Mouse (Mus musculus): Measurements from ENCODE around the gene Scyl2. TPM values are rescaled to one million over a fixed set of nuclear protein-coding genes. Genes with fewer than 3 reads are reported as not detected.

Gene Scyl2
- polyA plus RNA-seq, 1 experiment = 58.2 TPM

DNA sequence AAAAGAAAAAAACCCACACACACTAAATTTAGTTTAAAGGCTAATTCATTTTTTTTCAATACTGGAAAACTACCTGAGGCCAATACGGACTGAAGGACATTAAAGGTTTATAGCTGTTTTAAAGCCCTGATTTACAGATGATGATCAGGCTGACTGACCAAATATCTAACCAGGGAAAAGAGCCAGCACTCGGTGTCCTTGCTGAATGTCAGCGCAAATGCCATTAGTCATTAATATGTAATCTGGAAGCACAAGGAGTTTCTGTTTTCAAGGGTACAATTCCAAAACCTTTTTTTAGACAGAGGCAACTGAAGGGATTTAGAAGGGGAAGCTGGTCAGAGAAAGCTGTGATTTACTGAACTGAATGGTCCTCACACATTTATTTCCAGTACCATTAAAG, 34.7 kb upstream of the Scyl2 start:
- no peaks in the 10 kb centered on the region for H3K27me3 ChIP-seq (ENCODE audit: control insufficient read depth, insufficient read depth, low read length, poor library complexity, severe bottlenecking)
- no peak overlapping the region for H3K27ac ChIP-seq (ENCODE audit: insufficient read depth, low read length)
- H3K9me3 ChIP-seq (replicated peaks; ENCODE audit: control insufficient read depth, insufficient read depth, low read length, poor library complexity, severe bottlenecking) = no peaks in the 10 kb centered on the region
- TF ChIP-seq CTCF (IDR thresholded peaks at IDR 0.05; ENCODE audit: low read depth, low read length) = no peak
- TF ChIP-seq EP300 (IDR thresholded peaks at IDR 0.05; ENCODE audit: insufficient read depth, low read depth, low read length) = no peak
- no peak for TF ChIP-seq POLR2A (IDR thresholded peaks at IDR 0.05; ENCODE audit: insufficient read depth, low read length)
- H3K36me3 ChIP-seq (ENCODE audit: control insufficient read depth, insufficient read depth, low read length, poor library complexity, severe bottlenecking) = peaks cover 12% of the 10 kb centered on the region
- no peaks in the 10 kb centered on the region for H3K4me1 ChIP-seq (ENCODE audit: control insufficient read depth, insufficient read depth, low read length)
- no peak overlapping the region for H3K4me3 ChIP-seq (ENCODE audit: low read depth, low read length)
- H3K9ac ChIP-seq (ENCODE audit: low read depth, poor library complexity, severe bottlenecking) = no peak overlapping the region

DNA sequence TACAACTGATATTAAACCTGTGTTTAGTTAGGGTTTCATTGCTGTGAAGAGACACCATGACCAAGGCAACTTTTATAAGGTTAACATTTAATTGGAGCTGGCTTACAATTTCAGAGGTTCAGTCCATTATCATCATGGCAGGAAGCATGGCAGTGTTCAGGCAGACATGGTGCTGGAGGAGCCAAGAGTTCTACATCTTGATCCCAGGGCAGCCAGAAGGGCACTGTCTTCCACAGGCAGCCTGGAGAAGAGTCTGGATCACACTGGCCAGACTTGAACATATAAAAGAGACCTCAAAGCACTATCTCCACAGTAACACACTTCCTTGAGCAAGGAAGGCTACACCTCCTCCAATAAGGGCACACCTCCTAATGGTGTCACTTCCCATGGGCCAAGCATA, 34.2 kb upstream of the Scyl2 start:
- Histone ChIP-seq H3K9me3 (replicated peaks; ENCODE audit: control insufficient read depth, insufficient read depth, low read length, poor library complexity, severe bottlenecking) (no peaks in the 10 kb centered on the region), H3K9ac (ENCODE audit: low read depth, poor library complexity, severe bottlenecking) (no peak overlapping the region), H3K27me3 (ENCODE audit: control insufficient read depth, insufficient read depth, low read length, poor library complexity, severe bottlenecking) (no peaks in the 10 kb centered on the region), H3K4me1 (ENCODE audit: control insufficient read depth, insufficient read depth, low read length) (no peaks in the 10 kb centered on the region), H3K4me3 (ENCODE audit: low read depth, low read length) (no peak overlapping the region), H3K36me3 (ENCODE audit: control insufficient read depth, insufficient read depth, low read length, poor library complexity, severe bottlenecking) (peaks cover 12% of the 10 kb centered on the region), H3K27ac (ENCODE audit: insufficient read depth, low read length) (no peak overlapping the region)
- TF ChIP-seq EP300 (IDR thresholded peaks at IDR 0.05; ENCODE audit: insufficient read depth, low read depth, low read length) (no peak), POLR2A (IDR thresholded peaks at IDR 0.05; ENCODE audit: insufficient read depth, low read length) (no peak), CTCF (IDR thresholded peaks at IDR 0.05; ENCODE audit: low read depth, low read length) (no peak)

GRCm38 (mm10) chr10:89714910-89715309, 28.8 kb upstream of the Scyl2 start:
- Histone ChIP-seq H3K27me3 (ENCODE audit: control insufficient read depth, insufficient read depth, low read length, poor library complexity, severe bottlenecking) (no peaks in the 10 kb centered on the region), H3K9ac (ENCODE audit: low read depth, poor library complexity, severe bottlenecking) (no peak overlapping the region), H3K4me3 (ENCODE audit: low read depth, low read length) (no peak overlapping the region), H3K27ac (ENCODE audit: insufficient read depth, low read length) (no peak overlapping the region), H3K4me1 (ENCODE audit: control insufficient read depth, insufficient read depth, low read length) (no peaks in the 10 kb centered on the region), H3K36me3 (ENCODE audit: control insufficient read depth, insufficient read depth, low read length, poor library complexity, severe bottlenecking) (peaks cover 24% of the 10 kb centered on the region), H3K9me3 (replicated peaks; ENCODE audit: control insufficient read depth, insufficient read depth, low read length, poor library complexity, severe bottlenecking) (no peaks in the 10 kb centered on the region)
- no peak for TF ChIP-seq EP300 (IDR thresholded peaks at IDR 0.05; ENCODE audit: insufficient read depth, low read depth, low read length)
- TF ChIP-seq CTCF (IDR thresholded peaks at IDR 0.05; ENCODE audit: low read depth, low read length) = no peak
- TF ChIP-seq POLR2A (IDR thresholded peaks at IDR 0.05; ENCODE audit: insufficient read depth, low read length) = no peak

DNA sequence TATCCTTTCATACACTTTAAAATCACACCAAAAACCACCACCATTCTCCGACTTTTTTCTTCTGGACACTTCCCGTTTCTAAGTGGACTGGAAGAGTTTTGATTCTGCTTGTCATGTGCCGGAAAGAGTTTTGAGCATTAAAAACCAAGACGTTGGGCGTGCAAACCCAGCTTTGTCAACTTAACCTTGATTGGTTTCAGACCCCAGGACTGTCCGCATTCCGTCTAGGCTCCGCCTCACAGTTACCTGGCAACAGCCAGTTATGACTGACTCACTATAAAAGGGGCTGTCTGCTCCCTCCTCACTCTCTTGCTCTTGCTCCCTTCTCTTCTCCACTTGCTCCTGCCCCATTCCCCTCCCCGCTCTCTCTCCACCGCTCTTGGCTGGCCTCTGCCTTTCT, 22.6 kb upstream of the Scyl2 start:
- TF ChIP-seq CTCF (IDR thresholded peaks at IDR 0.05; ENCODE audit: low read depth, low read length) (no peak), POLR2A (IDR thresholded peaks at IDR 0.05; ENCODE audit: insufficient read depth, low read length) (no peak), EP300 (IDR thresholded peaks at IDR 0.05; ENCODE audit: insufficient read depth, low read depth, low read length) (no peak)
- Histone ChIP-seq H3K4me1 (ENCODE audit: control insufficient read depth, insufficient read depth, low read length) (no peaks in the 10 kb centered on the region), H3K27ac (ENCODE audit: insufficient read depth, low read length) (no peak overlapping the region), H3K9ac (ENCODE audit: low read depth, poor library complexity, severe bottlenecking) (no peak overlapping the region), H3K27me3 (ENCODE audit: control insufficient read depth, insufficient read depth, low read length, poor library complexity, severe bottlenecking) (no peaks in the 10 kb centered on the region), H3K36me3 (ENCODE audit: control insufficient read depth, insufficient read depth, low read length, poor library complexity, severe bottlenecking) (peaks cover 11% of the 10 kb centered on the region), H3K9me3 (replicated peaks; ENCODE audit: control insufficient read depth, insufficient read depth, low read length, poor library complexity, severe bottlenecking) (no peaks in the 10 kb centered on the region), H3K4me3 (ENCODE audit: low read depth, low read length) (no peak overlapping the region)

GRCm38 (mm10) chr10:89707397-89707796, 21.3 kb upstream of the Scyl2 start:
- Histone ChIP-seq H3K27ac (ENCODE audit: insufficient read depth, low read length) (no peak overlapping the region), H3K4me1 (ENCODE audit: control insufficient read depth, insufficient read depth, low read length) (peaks cover 3% of the 10 kb centered on the region), H3K27me3 (ENCODE audit: control insufficient read depth, insufficient read depth, low read length, poor library complexity, severe bottlenecking) (no peaks in the 10 kb centered on the region), H3K4me3 (ENCODE audit: low read depth, low read length) (no peak overlapping the region), H3K9ac (ENCODE audit: low read depth, poor library complexity, severe bottlenecking) (no peak overlapping the region), H3K9me3 (replicated peaks; ENCODE audit: control insufficient read depth, insufficient read depth, low read length, poor library complexity, severe bottlenecking) (no peaks in the 10 kb centered on the region), H3K36me3 (ENCODE audit: control insufficient read depth, insufficient read depth, low read length, poor library complexity, severe bottlenecking) (peaks cover 4% of the 10 kb centered on the region; the same call in 1 of the 2 replicates)
- TF ChIP-seq POLR2A (IDR thresholded peaks at IDR 0.05; ENCODE audit: insufficient read depth, low read length) = no peak

DNA sequence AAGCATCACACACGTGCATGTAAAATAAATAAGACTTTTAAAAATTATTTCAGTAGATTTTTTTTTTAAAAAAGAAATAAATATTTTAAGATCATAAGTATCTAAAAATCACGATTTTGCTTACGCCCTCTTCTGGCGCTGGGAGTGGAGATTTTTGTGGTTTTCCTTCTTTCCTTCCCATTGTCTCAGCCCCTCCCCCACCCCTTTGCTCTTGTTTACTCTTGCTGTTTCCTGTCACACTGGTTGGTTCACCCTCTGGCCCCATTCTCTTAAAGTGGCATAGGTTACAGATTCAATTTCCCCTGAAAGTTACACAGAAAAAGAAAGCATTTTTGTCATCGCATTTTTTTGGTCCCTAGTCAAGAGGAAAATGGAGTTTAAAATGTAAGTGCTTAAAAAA, 17.0 kb upstream of the Scyl2 start:
- Histone ChIP-seq H3K4me1 (ENCODE audit: control insufficient read depth, insufficient read depth, low read length) (peaks cover 3% of the 10 kb centered on the region), H3K9ac (ENCODE audit: low read depth, poor library complexity, severe bottlenecking) (no peak overlapping the region), H3K27me3 (ENCODE audit: control insufficient read depth, insufficient read depth, low read length, poor library complexity, severe bottlenecking) (no peaks in the 10 kb centered on the region), H3K9me3 (replicated peaks; ENCODE audit: control insufficient read depth, insufficient read depth, low read length, poor library complexity, severe bottlenecking) (no peaks in the 10 kb centered on the region), H3K4me3 (ENCODE audit: low read depth, low read length) (no peak overlapping the region), H3K27ac (ENCODE audit: insufficient read depth, low read length) (peak overlapping the region; percentile 61; the same call in 1 of the 2 replicates), H3K36me3 (ENCODE audit: control insufficient read depth, insufficient read depth, low read length, poor library complexity, severe bottlenecking) (no peaks in the 10 kb centered on the region)
- TF ChIP-seq POLR2A (IDR thresholded peaks at IDR 0.05; ENCODE audit: insufficient read depth, low read length) (no peak), CTCF (IDR thresholded peaks at IDR 0.05; ENCODE audit: low read depth, low read length) (no peak), EP300 (IDR thresholded peaks at IDR 0.05; ENCODE audit: insufficient read depth, low read depth, low read length) (no peak)

All from ES-Bruce4 (cell line).